8 mouse cellular contexts compared by ENCODE assay signal in genomic region chr14:8173542-8174250, GRCm38 (mm10). TPM values are rescaled to one million over a fixed set of nuclear protein-coding genes. Genes with fewer than 3 reads are reported as not detected.
DNase-seq lines count a peak whose midpoint lies in the region; ATAC-seq lines count a peak whose summit lies in the region.
"Not testable (repeated sequence)": the region's sequence is repeated elsewhere in the genome, so short reads cannot be mapped to it uniquely, and the experiment has no call there.

No protein-coding gene starts in this region.

- peak overlapping the region; percentile 57 for H3K9ac ChIP-seq in intestine, embryonic 15.5 days
- peak overlapping the region; percentile 41; the same call in 1 of the 2 replicates for H3K9ac ChIP-seq in limb, embryonic 15.5 days

- not testable (repeated sequence) for H3K9me3 ChIP-seq in intestine, embryonic 15.5 days; limb, embryonic 15.5 days

- H3K27me3 ChIP-seq in intestine, embryonic 15.5 days (replicated peaks); limb, embryonic 15.5 days: not testable (repeated sequence)

- peak overlapping the region; percentile 89 for H3K4me2 ChIP-seq in intestine, embryonic 15.5 days (replicated peaks)
- H3K4me2 ChIP-seq in limb, embryonic 15.5 days = peak overlapping the region; percentile 76

- H3K27ac ChIP-seq in intestine, embryonic 15.5 days = peak overlapping the region; percentile 83
- H3K27ac ChIP-seq in limb, embryonic 15.5 days = peak overlapping the region; percentile 72

- DNase-seq in 416B (ENCODE audit: low read depth) = peak; percentile 80
- peak; percentile 53 for DNase-seq in adrenal gland, postnatal 14 days
- DNase-seq in embryo, embryonic 10.5 days (ENCODE audit: low spot score) = peak; percentile 43
- peak; percentile 17 for DNase-seq in mesoderm, embryonic 11.5 days (ENCODE audit: low read depth, low spot score)
- peak; percentile 38 to 50 for DNase-seq in right cerebral cortex, postnatal 10 days (ENCODE audit: low spot score in 2 of 2)

- 0 out of 2 replicates have a peak, but pooled peaks have one; percentile 15 for ATAC-seq in granulocyte monocyte progenitor cell, adult 5-6 weeks (replicated peaks; ENCODE audit: poor library complexity, severe bottlenecking)
- peak; percentile 5 for ATAC-seq in intestine, embryonic 15.5 days
- ATAC-seq in limb, embryonic 15.5 days (ENCODE audit: insufficient number of reproducible peaks, low FRiP score, low TSS enrichment, low read depth) = not testable (repeated sequence)

- not testable (repeated sequence) for H3K36me3 ChIP-seq in intestine, embryonic 15.5 days
- H3K36me3 ChIP-seq in limb, embryonic 15.5 days = peaks cover 23% of the 10 kb centered on the region

- H3K4me3 ChIP-seq in intestine, embryonic 15.5 days (replicated peaks) = peak overlapping the region; percentile 98
- peak overlapping the region; percentile 96 for H3K4me3 ChIP-seq in limb, embryonic 15.5 days

- H3K4me1 ChIP-seq in intestine, embryonic 15.5 days (replicated peaks); limb, embryonic 15.5 days: not testable (repeated sequence)

- WGBS in intestine, embryonic 15.5 days = 31% methylated on average over 7 of the region's 7 CpGs
- 28% methylated on average over 7 of the region's 7 CpGs for WGBS in limb, embryonic 15.5 days

RNA-seq across cellular contexts. Expression of gene Pdhb, which starts 0.9 kb away (rescaled TPM):
- 450 and 471 TPM in 2 replicates for total RNA-seq in adrenal gland, postnatal 14 days (2021)
- 102 and 123 TPM in 2 replicates for total RNA-seq in granulocyte monocyte progenitor cell, adult 5-6 weeks (2014; fragmentation: Nextera tagmentation)
- 143 and 158 TPM in 2 replicates for total RNA-seq in granulocyte monocyte progenitor cell, adult 5-6 weeks (2017)
- 197 and 198 TPM in 2 replicates for polyA plus RNA-seq in intestine, embryonic 15.5 days (2015; fragmentation: Nextera tagmentation; extraction: Ambion mirVana)
- polyA plus RNA-seq in limb, embryonic 15.5 days (2015; fragmentation: Nextera tagmentation; extraction: Ambion mirVana) = 171 and 200 TPM in 2 replicates

RNA-seq across cellular contexts. Expression of gene Kctd6, which starts 40.2 kb away (rescaled TPM):
- total RNA-seq in adrenal gland, postnatal 14 days (2021) = 12.3 and 15.4 TPM in 2 replicates
- total RNA-seq in granulocyte monocyte progenitor cell, adult 5-6 weeks (2014; fragmentation: Nextera tagmentation) = 6.6 and 12.7 TPM in 2 replicates
- 6.2 and 6.6 TPM in 2 replicates for total RNA-seq in granulocyte monocyte progenitor cell, adult 5-6 weeks (2017)
- 11.2 and 12.4 TPM in 2 replicates for polyA plus RNA-seq in intestine, embryonic 15.5 days (2015; fragmentation: Nextera tagmentation; extraction: Ambion mirVana)
- 8.9 and 11.2 TPM in 2 replicates for polyA plus RNA-seq in limb, embryonic 15.5 days (2015; fragmentation: Nextera tagmentation; extraction: Ambion mirVana)

Comparison
In these comparisons a context has a peak if more than half of its experiments do, and no peak if none do; other contexts are left out.
1. DNase-seq: peak in every context shown above with its lines; median percentile 80 in 416B; 53 in adrenal gland, postnatal 14 days; 44 in right cerebral cortex, postnatal 10 days; 43 in embryo, embryonic 10.5 days; 17 in mesoderm, embryonic 11.5 days.